Mouse (Mus musculus) induced T-regulatory cell, adult 2 months (primary cell): ENCODE measurements around the gene Dmrta2.

ENCODE experiments used
- DNase-seq: peaks from one replicate; pipeline ENCODE4 v3.0.0-alpha.2; 2012; ENCODE audit warnings: low read depth

The Dmrta2 gene

GRCm38 (mm10) chr4:109979461-109980320 lies 1.8 kb downstream of the Dmrta2 start:
- no peak for DNase-seq

DNA sequence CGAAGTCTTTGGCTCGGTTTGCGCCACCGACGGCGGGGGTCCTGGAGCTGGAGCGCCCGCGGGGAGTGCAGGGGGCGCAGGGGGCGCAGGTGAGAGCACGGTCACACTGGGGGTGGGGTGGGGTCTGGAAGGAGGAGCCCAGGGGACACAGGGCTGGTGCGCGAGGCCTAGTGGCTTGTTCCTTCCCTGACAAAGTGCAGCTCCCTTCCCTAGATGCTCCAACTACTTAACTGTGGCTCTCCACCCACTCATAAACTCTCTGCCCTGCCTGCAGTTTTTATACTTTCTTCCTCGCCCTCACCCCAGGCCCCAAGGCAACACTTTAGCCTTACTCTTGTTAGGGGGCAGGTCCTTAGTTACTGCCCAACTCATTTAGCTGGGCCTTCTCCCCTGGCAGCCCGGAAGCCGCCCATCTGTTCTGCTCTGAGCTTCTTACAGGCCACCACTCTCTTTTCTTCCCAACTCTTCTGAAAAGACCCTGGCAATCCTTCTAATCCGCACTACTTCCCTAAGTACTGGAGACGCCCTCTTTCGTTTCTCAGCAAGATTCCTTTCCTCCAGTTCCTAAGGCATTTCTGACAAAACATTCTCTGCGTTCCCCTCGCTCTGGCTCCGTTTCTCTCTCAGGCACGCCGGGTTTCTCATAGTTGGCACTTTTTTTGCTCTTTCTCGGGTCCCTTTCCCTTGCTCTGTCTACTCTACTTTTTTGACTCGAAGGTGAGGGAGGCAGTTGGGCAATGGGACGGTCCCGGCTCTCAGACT lies 2.6 kb downstream of the Dmrta2 start:
- no peak for DNase-seq

GRCm38 (mm10) chr4:109981083-109981870 lies 3.4 kb downstream of the Dmrta2 start:
- DNase-seq: no peak

- no peak for DNase-seq
These were observed 4.2 kb downstream of the Dmrta2 start for GRCm38 (mm10) chr4:109981871-109982680.

DNA sequence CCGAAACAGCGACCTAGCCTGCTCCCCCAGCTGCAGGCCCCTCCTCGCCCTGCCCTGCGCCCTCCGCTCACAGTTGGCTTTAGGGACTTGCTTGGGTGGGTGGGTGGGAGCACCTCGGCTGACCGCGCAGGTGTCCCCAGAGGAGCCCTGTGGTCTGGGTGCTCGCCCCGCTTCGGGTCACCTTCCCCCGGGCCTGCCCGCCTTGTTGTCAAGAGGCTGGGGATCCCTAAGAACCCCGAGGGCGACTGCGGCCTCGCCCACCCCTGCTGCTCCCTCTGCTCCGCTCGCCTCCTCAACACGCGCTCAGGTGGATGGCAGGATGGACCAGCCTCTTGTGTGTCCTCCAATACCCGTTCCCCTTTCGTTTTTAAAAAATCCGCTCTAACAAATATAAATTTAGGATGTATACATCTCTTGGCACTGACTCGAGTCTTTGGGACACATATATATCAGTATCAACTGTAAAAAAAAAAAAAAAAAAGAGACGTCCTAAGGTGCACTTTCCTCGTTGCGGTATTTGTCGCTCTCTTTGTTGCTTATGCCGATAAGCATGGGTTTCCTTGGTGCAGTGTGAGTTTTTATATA lies 4.9 kb downstream of the Dmrta2 start:
- no peak for DNase-seq

- no peak for DNase-seq
These were observed 5.6 kb downstream of the Dmrta2 start for GRCm38 (mm10) chr4:109983281-109984001.

DNA sequence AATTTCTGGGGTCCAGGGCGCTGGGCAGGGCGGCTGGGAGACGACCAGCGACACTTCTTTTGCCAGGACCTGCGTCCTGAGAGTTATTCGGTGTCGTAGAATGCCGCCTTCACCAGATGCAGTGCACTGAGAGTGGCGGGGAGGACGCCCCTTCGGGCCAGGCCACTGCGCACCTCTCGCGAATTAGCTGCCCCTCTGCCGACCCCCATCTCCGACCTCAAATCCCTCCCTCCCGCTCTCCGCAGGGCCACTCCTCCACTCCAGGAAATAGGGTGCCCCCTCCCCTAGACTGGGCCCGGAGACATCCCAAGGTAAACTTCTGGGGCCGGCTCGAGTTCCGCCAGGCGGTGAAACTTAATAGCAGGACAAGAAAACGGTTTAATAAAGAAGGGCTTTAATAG lies 6.2 kb downstream of the Dmrta2 start:
- no peak for DNase-seq

DNA sequence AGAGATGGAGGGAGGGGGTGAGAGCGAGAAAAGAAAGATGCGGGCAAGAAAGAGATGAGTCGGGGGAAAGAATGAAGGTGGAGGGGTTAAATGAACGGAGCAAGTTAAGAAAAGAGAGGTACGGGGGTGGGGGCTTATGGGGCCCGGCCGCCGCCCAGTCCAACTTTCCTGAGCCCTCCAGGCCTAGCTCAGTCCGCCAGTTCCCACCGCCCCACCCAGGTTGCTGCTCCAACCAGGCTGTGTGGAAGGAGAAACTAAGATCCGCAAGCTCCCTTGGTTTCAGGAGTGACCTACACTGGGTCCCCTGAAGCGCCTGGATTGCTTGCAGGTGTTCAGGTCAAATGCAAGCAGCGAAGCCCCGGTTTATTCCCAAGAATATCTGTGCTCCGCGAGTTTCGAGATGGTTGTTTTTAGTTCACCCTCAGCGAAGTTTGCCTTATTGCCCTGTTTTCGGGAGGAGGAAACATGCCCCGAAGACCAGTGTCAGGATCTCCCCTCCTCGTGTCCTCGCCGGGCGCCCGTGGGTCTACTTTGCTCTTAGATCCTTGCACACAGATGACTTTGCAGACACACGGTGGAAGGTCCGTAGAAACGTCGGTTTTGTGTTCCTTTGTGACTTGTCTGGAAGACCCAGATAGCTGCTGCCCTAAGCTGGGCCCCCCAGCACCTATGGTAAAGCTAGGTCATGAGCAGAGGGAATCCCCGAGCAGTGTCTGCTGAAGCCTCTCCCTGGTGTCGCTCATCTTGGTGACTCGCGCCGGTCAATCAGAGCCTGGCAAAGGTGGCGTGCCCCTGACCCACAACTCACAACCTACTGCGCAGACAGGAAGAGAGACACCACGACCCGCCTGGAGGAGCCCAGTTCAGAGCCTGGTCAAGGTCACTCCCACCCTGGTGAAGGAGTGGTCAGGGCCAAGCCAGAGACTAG lies 6.9 kb downstream of the Dmrta2 start:
- DNase-seq: no peak

- no peak for DNase-seq
These were observed 7.7 kb downstream of the Dmrta2 start for GRCm38 (mm10) chr4:109985424-109986172.

- no peak for DNase-seq
These were observed 8.4 kb downstream of the Dmrta2 start for GRCm38 (mm10) chr4:109986301-109986700.

- DNase-seq: no peak
These were observed 9.0 kb downstream of the Dmrta2 start for GRCm38 (mm10) chr4:109986748-109987355.

DNA sequence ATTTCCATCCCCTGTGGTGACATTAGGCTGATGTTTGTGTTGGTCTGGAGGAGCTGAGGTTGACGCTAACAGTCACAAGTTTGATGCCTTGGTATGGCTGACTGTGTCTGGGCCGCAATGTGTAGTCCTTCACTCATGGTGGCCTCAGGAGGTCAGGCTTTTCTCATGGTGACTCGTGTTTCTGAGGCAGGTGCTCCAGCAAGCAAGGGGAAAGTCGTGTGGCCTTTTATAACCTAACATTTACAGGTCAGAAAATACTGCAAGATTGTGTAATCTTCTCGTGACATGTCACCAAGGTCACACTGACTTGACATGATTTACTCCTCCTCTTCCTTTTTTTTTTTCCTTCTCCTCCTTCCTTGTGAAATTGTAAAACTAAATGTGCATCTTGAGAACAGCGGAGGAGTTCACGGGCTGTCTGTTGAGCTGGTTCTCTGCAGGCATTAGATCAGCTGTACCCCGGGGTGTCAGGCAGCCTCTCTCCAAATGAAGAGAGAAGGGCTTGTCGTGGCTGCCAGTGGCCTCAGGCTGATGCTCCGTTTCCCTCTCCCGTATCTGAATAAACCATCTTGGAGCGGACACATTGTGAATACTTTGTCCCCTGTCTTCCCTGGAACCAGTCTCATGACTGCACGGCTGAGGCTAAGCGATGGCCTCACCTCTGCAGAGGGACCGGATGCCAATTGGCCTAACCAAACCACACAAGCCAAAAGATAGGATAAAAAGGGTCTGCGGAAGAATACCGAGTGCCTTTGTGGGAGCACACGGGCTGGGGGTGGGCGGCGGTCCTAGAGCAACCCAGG lies 9.9 kb downstream of the Dmrta2 start:
- no peak for DNase-seq

DNA sequence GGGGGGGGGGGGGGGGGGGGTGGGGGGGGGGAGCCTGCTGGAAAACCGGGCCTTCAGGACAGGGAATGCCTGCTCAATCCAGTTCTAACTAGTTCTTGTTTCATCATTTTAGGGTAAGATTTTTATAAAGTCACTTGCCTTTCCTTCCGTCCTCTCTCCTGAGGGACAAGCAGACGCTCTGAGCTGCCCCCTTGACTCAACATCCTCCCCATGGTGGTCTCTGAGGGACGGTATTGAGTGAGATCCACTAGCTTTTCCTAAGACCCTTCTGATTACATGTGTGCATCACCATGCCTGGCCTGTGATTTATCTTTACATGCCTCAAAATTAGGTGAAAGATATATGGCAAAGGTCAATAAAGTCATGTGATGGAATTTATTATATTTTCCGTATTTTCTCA lies 10.6 kb downstream of the Dmrta2 start:
- DNase-seq: no peak

DNA sequence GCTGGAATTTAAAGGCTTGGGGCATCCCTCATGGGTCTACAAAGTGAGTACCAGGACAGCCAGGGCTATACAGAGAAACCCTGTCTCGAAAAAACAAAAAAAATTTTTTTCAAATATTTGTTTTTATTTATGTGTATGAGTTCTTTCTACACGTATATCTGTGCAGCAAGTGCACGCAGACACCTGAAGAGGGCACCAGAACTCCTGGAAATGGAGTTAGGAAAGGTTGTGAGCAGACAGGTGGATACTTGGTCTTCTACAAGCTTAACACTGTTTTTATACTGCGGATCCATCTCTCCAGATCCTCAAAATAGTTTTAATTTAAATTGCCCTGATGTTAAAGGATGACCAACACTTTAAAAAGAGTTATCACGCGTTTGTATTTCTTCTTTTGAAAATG lies 11.4 kb downstream of the Dmrta2 start:
- no peak for DNase-seq

GRCm38 (mm10) chr4:110006044-110006443 lies 28.2 kb downstream of the Dmrta2 start:
- no peak for DNase-seq

DNA sequence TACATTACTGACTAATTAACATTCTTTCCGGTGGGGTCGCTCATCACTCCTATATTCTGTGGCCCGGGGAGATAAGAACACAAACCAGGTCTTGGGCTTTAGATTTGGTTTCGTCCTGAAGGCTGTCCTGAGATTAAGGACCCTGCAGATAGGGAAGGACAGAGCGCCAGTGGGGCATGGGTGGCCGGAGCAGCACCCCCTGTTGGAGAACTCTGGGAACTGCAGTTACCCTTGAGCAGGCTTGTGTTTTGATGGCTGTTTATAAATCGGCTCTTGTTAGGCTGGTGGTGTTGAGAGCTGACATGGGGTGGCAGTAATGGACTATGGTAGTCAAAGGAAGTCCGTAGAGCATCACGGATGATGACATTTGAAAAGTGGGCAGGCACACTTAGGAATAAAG lies 41.3 kb downstream of the Dmrta2 start:
- DNase-seq: peak; percentile 39

DNA sequence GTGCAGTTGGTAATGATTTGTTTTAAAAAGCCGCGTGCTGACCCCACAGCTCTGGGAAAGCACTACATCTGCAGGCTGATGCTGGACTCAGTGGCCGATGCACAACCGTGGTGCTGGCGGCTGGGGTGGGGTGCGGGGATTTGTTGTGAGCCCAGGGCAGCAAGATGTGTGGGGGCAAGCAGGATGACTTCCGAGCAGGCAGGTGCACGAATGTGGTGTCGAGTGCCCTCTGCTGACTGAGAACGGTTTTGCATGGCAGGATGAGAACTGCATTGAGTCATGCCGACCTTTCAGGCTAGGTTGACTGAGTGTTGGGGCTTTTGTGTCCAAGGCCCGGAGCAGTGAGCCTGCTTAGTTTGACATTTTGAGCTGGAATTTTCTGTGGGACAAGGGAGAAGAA lies 42.4 kb downstream of the Dmrta2 start:
- peak; percentile 79 for DNase-seq
